Mouse (Mus musculus) embryonic facial prominence, embryonic 13.5 days (tissue): Measurements from ENCODE around the gene Olfr1416. TPM values are rescaled to one million over a fixed set of nuclear protein-coding genes. Genes with fewer than 3 reads are reported as not detected.

ENCODE experiments used
- ATAC-seq: fragments of 200-750 bp; cut with Nextera tagmentation; 2 replicates; pipeline ENCODE4 v1.8.0; 2017; ENCODE audit warnings: low read depth; ENCODE audit not compliant: insufficient number of reproducible peaks, insufficient read depth, low FRiP score, low TSS enrichment
- H3K27ac ChIP-seq: fragments of 300-500 bp; sonication (generic); 2 replicates; pipeline ENCODE4 v1.5.1; 2015; ENCODE audit warnings: moderate library complexity, mild to moderate bottlenecking, inconsistent platforms
- H3K27me3 ChIP-seq: fragments of 300-500 bp; sonication (generic); 2 replicates; pipeline ENCODE4 v1.6.1; 2015; ENCODE audit warnings: mild to moderate bottlenecking, inconsistent platforms
- H3K36me3 ChIP-seq: fragments of 300-500 bp; sonication (generic); 2 replicates; pipeline ENCODE4 v1.6.1; 2015; ENCODE audit warnings: mild to moderate bottlenecking, inconsistent platforms
- H3K4me1 ChIP-seq: fragments of 300-500 bp; sonication (generic); 2 replicates; pipeline ENCODE4 v1.6.1; 2015; ENCODE audit warnings: inconsistent platforms
- H3K4me2 ChIP-seq: fragments of 300-500 bp; sonication (generic); 2 replicates; pipeline ENCODE4 v1.6.1; 2015; ENCODE audit warnings: moderate library complexity, mild to moderate bottlenecking, inconsistent platforms
- H3K4me3 ChIP-seq: fragments of 300-500 bp; sonication (generic); 2 replicates; pipeline ENCODE4 v1.5.1; 2015; ENCODE audit warnings: mild to moderate bottlenecking, inconsistent platforms
- H3K9ac ChIP-seq: fragments of 300-500 bp; sonication (generic); 2 replicates; pipeline ENCODE4 v1.6.1; 2015; ENCODE audit warnings: mild to moderate bottlenecking, inconsistent platforms
- H3K9me3 ChIP-seq: fragments of 300-500 bp; sonication (generic); 2 replicates; pipeline ENCODE4 v1.6.1; 2016; ENCODE audit warnings: inconsistent platforms
- WGBS: fragments of 180-500 bp; shearing (Covaris S2); methylation state at CpG from one replicate; pipeline ENCODE4 v1.1.7; 2015; ENCODE audit warnings: mixed read lengths; 5-methylcytosine and 5-hydroxymethylcytosine counted together
- microRNA-seq: library from miRNA; unstranded; fragments of <30 nt; microRNA quantifications from one replicate; pipeline ENCODE4, GENCODE M21; 2016
- polyA plus RNA-seq: library from polyadenylated mRNA; unstranded; fragments of >200 nt; fragmentation: Nextera tagmentation; extraction: Ambion mirVana; gene quantifications from 2 replicates; pipeline ENCODE4 v1.2.1, GENCODE M21; 2015

Gene Olfr1416
- polyA plus RNA-seq, 1 experiment from 2014 or later: not detected

GRCm38 (mm10) chr1:92431420-92431819 lies 53.5 kb downstream of the Olfr1416 start:
- no peak overlapping the region for H3K9ac ChIP-seq
- no peak overlapping the region for H3K4me3 ChIP-seq
- H3K27me3 ChIP-seq: no peaks in the 10 kb centered on the region
- H3K27ac ChIP-seq: 0 out of 2 replicates have a peak overlapping the region, but pooled peaks have one; percentile 7
- ATAC-seq: no peak
- no peak overlapping the region for H3K4me2 ChIP-seq
- no peaks in the 10 kb centered on the region for H3K36me3 ChIP-seq
- no peaks in the 10 kb centered on the region for H3K9me3 ChIP-seq
- peaks cover 12% of the 10 kb centered on the region for H3K4me1 ChIP-seq
- 74% methylated on average over 3 of the region's 3 CpGs for WGBS

GRCm38 (mm10) chr1:92430991-92431390 lies 53.9 kb downstream of the Olfr1416 start:
- Histone ChIP-seq H3K27me3 (no peaks in the 10 kb centered on the region), H3K4me1 (peaks cover 11% of the 10 kb centered on the region), H3K4me3 (no peak overlapping the region), H3K27ac (no peak overlapping the region), H3K36me3 (no peaks in the 10 kb centered on the region), H3K4me2 (no peak overlapping the region), H3K9ac (no peak overlapping the region), H3K9me3 (no peaks in the 10 kb centered on the region)
- WGBS: 92% methylated on average over 1 of the region's 1 CpGs
- ATAC-seq: no peak

Small RNAs within 50 kb of the gene (microRNA-seq; reads per million reads assigned to microRNA genes)
- 1.7 reads per million for gene Mir6900

Other genes with a start within 250 kb of the Olfr1416 start
- gene Ndufa10, start 11.3 kb downstream of the Olfr1416 start, polyA plus RNA-seq: 273 and 275 TPM in 2 replicates
- not detected in 2 replicates for gene Olfr1415, start 11.0 kb upstream of the Olfr1416 start, polyA plus RNA-seq
- gene Olfr1414, start 33.5 kb upstream of the Olfr1416 start, polyA plus RNA-seq: not detected in 2 replicates
- not detected in 2 replicates for gene Olfr1413, start 86.2 kb upstream of the Olfr1416 start, polyA plus RNA-seq
- 0.07 TPM in 1 of 2 replicates, not detected in the other for gene Olfr1412, start 100.7 kb upstream of the Olfr1416 start, polyA plus RNA-seq
- not detected in 2 replicates for gene Olfr1411, start 109.3 kb upstream of the Olfr1416 start, polyA plus RNA-seq
- gene Olfr1410, start 120.7 kb upstream of the Olfr1416 start, polyA plus RNA-seq: not detected in 2 replicates
- gene Olfr12, start 132.7 kb upstream of the Olfr1416 start, polyA plus RNA-seq: not detected in 2 replicates
- 391 and 404 TPM in 2 replicates for gene Cops9, start 156.9 kb upstream of the Olfr1416 start, polyA plus RNA-seq
- not detected in 2 replicates for gene Otos, start 163.7 kb upstream of the Olfr1416 start, polyA plus RNA-seq